Comparison of ENCODE assay signal across 8 mouse cellular contexts in the genomic region with DNA sequence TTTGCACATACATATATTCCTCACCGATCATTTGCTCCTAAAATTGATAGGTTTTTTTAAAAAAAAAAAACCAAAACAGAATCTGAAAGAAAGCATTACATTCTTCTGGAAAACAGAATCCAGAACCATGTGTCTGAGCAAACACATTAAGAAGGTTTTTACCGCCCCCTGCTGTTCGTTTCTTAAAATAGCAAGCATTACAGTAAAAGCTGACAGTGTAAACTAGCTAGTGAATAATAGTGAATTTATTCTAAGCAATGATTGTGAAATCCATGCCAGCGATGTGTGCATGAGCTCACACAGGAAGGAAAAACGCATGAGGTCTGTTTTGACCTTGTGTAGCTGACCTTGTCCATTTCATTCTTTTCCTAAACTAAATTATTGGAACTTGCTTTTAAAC. TPM values are rescaled to one million over a fixed set of nuclear protein-coding genes. Genes with fewer than 3 reads are reported as not detected.
A peak's percentile ranks its signal among the peaks of the same experiment; 100 is the strongest.
DNase-seq lines count a peak whose midpoint lies in the region; ATAC-seq and TF ChIP-seq lines count a peak whose summit lies in the region.

No protein-coding gene starts in this region.

- no peaks in the 10 kb centered on the region for H3K9me3 ChIP-seq in MEL (replicated peaks; ENCODE audit: insufficient read depth, low read length)
- H3K9me3 ChIP-seq in hindbrain, embryonic 12.5 days (replicated peaks), result no peaks in the 10 kb centered on the region
- H3K9me3 ChIP-seq in midbrain, postnatal 0 days (ENCODE audit: low read length), result no peaks in the 10 kb centered on the region

- peak; percentile 56 for ATAC-seq in hindbrain, embryonic 12.5 days (ENCODE audit: low FRiP score)
- ATAC-seq in midbrain, postnatal 0 days (ENCODE audit: low FRiP score), result no peak

- no peaks in the 10 kb centered on the region for H3K79me2 ChIP-seq in MEL (ENCODE audit: control insufficient read depth, insufficient read depth, low read length, poor library complexity)

- no peak overlapping the region for H3K9ac ChIP-seq in MEL (ENCODE audit: control insufficient read depth, low read depth, low read length, poor library complexity, severe bottlenecking)
- no peak overlapping the region for H3K9ac ChIP-seq in hindbrain, embryonic 12.5 days
- H3K9ac ChIP-seq in midbrain, postnatal 0 days (replicated peaks; ENCODE audit: low read length, poor library complexity, severe bottlenecking), result no peak overlapping the region

- H3K27ac ChIP-seq in MEL (ENCODE audit: control insufficient read depth, low read depth, low read length), result no peak overlapping the region
- H3K27ac ChIP-seq in hindbrain, embryonic 12.5 days, result no peak overlapping the region
- no peak overlapping the region for H3K27ac ChIP-seq in midbrain, postnatal 0 days (ENCODE audit: low read depth, low read length)

- TF ChIP-seq CTCF in MEL (IDR thresholded peaks at IDR 0.05 in 2 of 3, conservative IDR thresholded peaks at IDR 0.05 in 1 of 3; ENCODE audit: control insufficient read depth in 1 of 3, insufficient read depth in 1 of 3, low read depth in 2 of 3, low read length in 3 of 3, poor library complexity in 1 of 3, severe bottlenecking in 1 of 3), result peak in 2 of 3 experiments; percentile 38 to 73; a peak in 4 of 6 replicates
- TF ChIP-seq CTCF in midbrain, postnatal 0 days (IDR thresholded peaks at IDR 0.05), result peak; percentile 85

- intact Hi-C loops in left cerebral cortex, postnatal 14 days (cut with DNase I), result loop anchor here (1.0 to 5.0 kb wide), 3 partner anchors 178 to 353 kb away; no protein-coding TSS in a partner anchor

- no peaks in the 10 kb centered on the region for H3K36me3 ChIP-seq in MEL (ENCODE audit: control insufficient read depth in 1 of 2, insufficient read depth in 2 of 2, low read length in 2 of 2)
- H3K36me3 ChIP-seq in hindbrain, embryonic 12.5 days, result no peaks in the 10 kb centered on the region
- H3K36me3 ChIP-seq in midbrain, postnatal 0 days (ENCODE audit: insufficient read depth, low read length), result no peaks in the 10 kb centered on the region

- 7% methylated on average over 5 of the region's 5 CpGs for WGBS in hindbrain, embryonic 12.5 days
- 14% methylated on average over 5 of the region's 5 CpGs for WGBS in midbrain, postnatal 0 days

- TF ChIP-seq EP300 in MEL (IDR thresholded peaks at IDR 0.05; ENCODE audit: low read depth in 1 of 2, low read length in 2 of 2), result no peak

- no peak overlapping the region for H3K4me3 ChIP-seq in MEL (ENCODE audit: control insufficient read depth in 1 of 2, insufficient read depth in 1 of 2, low read depth in 2 of 2, low read length in 2 of 2)
- H3K4me3 ChIP-seq in hindbrain, embryonic 12.5 days, result no peak overlapping the region
- H3K4me3 ChIP-seq in midbrain, postnatal 0 days (ENCODE audit: low read depth, low read length), result no peak overlapping the region

- no peak for TF ChIP-seq POLR2A in MEL (IDR thresholded peaks at IDR 0.05; ENCODE audit: control insufficient read depth in 1 of 2, insufficient read depth in 1 of 2, low read depth in 1 of 2, low read length in 2 of 2, poor library complexity in 1 of 2)

- H3K4me1 ChIP-seq in MEL (ENCODE audit: control insufficient read depth in 1 of 2, insufficient read depth in 2 of 2, low read length in 2 of 2), result no peaks in the 10 kb centered on the region
- H3K4me1 ChIP-seq in hindbrain, embryonic 12.5 days, result no peaks in the 10 kb centered on the region
- H3K4me1 ChIP-seq in midbrain, postnatal 0 days (ENCODE audit: insufficient read depth, low read length), result no peaks in the 10 kb centered on the region

- no peak overlapping the region for H3K4me2 ChIP-seq in hindbrain, embryonic 12.5 days (replicated peaks)
- no peak overlapping the region for H3K4me2 ChIP-seq in midbrain, postnatal 0 days (ENCODE audit: low read depth, low read length, poor library complexity, severe bottlenecking)

- DNase-seq in left cerebral cortex, adult 11 months (ENCODE audit: low spot score), result peak; percentile 14
- no peak for DNase-seq in left cerebral cortex, adult 8-10 months (ENCODE audit: low spot score in 2 of 2)
- peak; percentile 53 for DNase-seq in MEL (ENCODE audit: low read depth, low spot score)
- peak; percentile 36 for DNase-seq in c-Kit-positive CD71-positive TER-119-positive erythroid progenitor cells, embryonic 14.5 days (ENCODE audit: low spot score)
- DNase-seq in left cerebral cortex, postnatal 14 days (ENCODE audit: low spot score in 2 of 2), result peak; percentile 70 to 77
- peak; percentile 90 for DNase-seq in midbrain, postnatal 0 days (ENCODE audit: low spot score)
- no peak for DNase-seq in spleen, adult 12 weeks (ENCODE audit: low spot score)

- TF ChIP-seq RAD21 in MEL (IDR thresholded peaks at IDR 0.05; ENCODE audit: low read depth, low read length), result peak; percentile 77

- H3K27me3 ChIP-seq in MEL (ENCODE audit: control insufficient read depth in 1 of 2, insufficient read depth in 2 of 2, low read length in 2 of 2), result no peaks in the 10 kb centered on the region
- H3K27me3 ChIP-seq in hindbrain, embryonic 12.5 days, result no peaks in the 10 kb centered on the region
- no peaks in the 10 kb centered on the region for H3K27me3 ChIP-seq in midbrain, postnatal 0 days (ENCODE audit: insufficient read depth, low read length)

TF ChIP-seq in MEL, 35 proteins besides CTCF, POLR2A, EP300 and RAD21:
- TF ChIP-seq SMC3 (IDR thresholded peaks at IDR 0.05; ENCODE audit: low read depth, low read length) (peak; percentile 59), ELF1 (IDR thresholded peaks at IDR 0.05; ENCODE audit: low read depth, low read length) (no peak), ZC3H11A (IDR thresholded peaks at IDR 0.05; ENCODE audit: low read depth, low read length) (peak; percentile 57)

RNA-seq across cellular contexts. Expression of a gene that starts 27.2 kb away (rescaled TPM):
- 1 to 10 TPM; 4.3 to 4.9 (median 4.6) TPM for total RNA-seq in left cerebral cortex, adult 8-10 months (2022)
- 0.23 and 0.33 TPM in 2 replicates for total RNA-seq in MEL (2012; rRNA removed)
- 1 to 10 TPM in 1 of 2 experiments, not detected in 1; 1.9 TPM for polyA plus RNA-seq in MEL (2012; ENCODE audit: insufficient read depth in 1 of 2, insufficient read length in 2 of 2, low read depth in 1 of 2, low replicate concordance in 2 of 2, missing spikeins in 1 of 2)
- 64.6 and 72.5 TPM in 2 replicates for polyA plus RNA-seq in hindbrain, embryonic 12.5 days (2016; fragmentation: Nextera tagmentation; extraction: Ambion mirVana)
- 1 to 10 TPM; 4.0 to 4.7 TPM for total RNA-seq in left cerebral cortex, postnatal 14 days (2021)
- total RNA-seq in midbrain, postnatal 0 days (2014; rRNA removed), result 3.9 and 10.8 TPM in 2 replicates
- polyA plus RNA-seq in midbrain, postnatal 0 days (2015; fragmentation: Nextera tagmentation; extraction: Ambion mirVana), result 10.8 and 11.3 TPM in 2 replicates

RNA-seq across cellular contexts. Expression of a gene that starts 52.6 kb away (rescaled TPM):
- total RNA-seq in left cerebral cortex, adult 8-10 months (2022), result 1 to 10 TPM in 3 of 4 experiments, under 1 TPM in 1; 0.82 to 1.7 (median 1.3) TPM
- total RNA-seq in MEL (2012; rRNA removed), result not detected in 2 replicates
- not detected for polyA plus RNA-seq in MEL (2012; ENCODE audit: insufficient read depth in 1 of 2, insufficient read length in 2 of 2, low read depth in 1 of 2, low replicate concordance in 2 of 2, missing spikeins in 1 of 2)
- polyA plus RNA-seq in hindbrain, embryonic 12.5 days (2016; fragmentation: Nextera tagmentation; extraction: Ambion mirVana), result 0.61 and 0.65 TPM in 2 replicates
- under 1 TPM; 0.30 to 0.51 TPM for total RNA-seq in left cerebral cortex, postnatal 14 days (2021)
- total RNA-seq in midbrain, postnatal 0 days (2014; rRNA removed), result 0.11 and 0.90 TPM in 2 replicates
- 0.60 and 0.88 TPM in 2 replicates for polyA plus RNA-seq in midbrain, postnatal 0 days (2015; fragmentation: Nextera tagmentation; extraction: Ambion mirVana)

Comparison
In these comparisons a context has a peak if more than half of its experiments do, and no peak if none do; other contexts are left out.
1. DNase-seq: peak in left cerebral cortex, adult 11 months (single experiment), MEL (single experiment), c-Kit-positive CD71-positive TER-119-positive erythroid progenitor cells, embryonic 14.5 days (single experiment), left cerebral cortex, postnatal 14 days (2 of 2) and midbrain, postnatal 0 days (single experiment); none in left cerebral cortex, adult 8-10 months (0 of 2) and spleen, adult 12 weeks (single experiment).